Mouse (Mus musculus): Measurements from ENCODE around the gene Scgb1b12. TPM values are rescaled to one million over a fixed set of nuclear protein-coding genes. Genes with fewer than 3 reads are reported as not detected.
"Not testable (repeated sequence)": the region's sequence is repeated elsewhere in the genome, so short reads cannot be mapped to it uniquely, and the experiment has no call there.

Gene Scgb1b12
- not detected in 2 replicates for polyA plus RNA-seq (2014; fragmentation: Nextera tagmentation; extraction: Ambion mirVana)

DNA sequence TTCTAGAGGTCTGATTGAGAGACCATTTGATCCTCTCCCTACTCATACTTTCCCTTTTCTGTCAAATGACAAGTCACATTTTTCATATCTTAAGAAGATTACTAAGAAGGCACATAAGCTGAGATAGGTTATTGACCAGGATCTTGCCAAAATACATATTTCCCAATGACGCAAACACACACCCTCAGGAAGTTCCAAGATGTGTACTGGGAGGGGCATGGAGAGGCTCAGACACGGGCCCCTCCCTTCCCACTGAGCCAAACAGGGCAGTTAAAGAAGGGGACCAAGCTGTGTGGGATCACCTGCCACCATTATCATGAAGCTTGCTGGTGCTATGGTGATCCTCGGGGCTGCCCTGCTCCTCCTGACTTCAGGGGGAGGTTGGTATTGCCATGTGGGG is at the start of gene Scgb1b12:
Gene Scgb1b12, plus strand, starts transcription at position 301 of the 400 bp plus-strand sequence.
- H3K4me2 ChIP-seq (ENCODE audit: low read length); H3K4me1 ChIP-seq (ENCODE audit: control insufficient read depth, insufficient read depth, low read length); H3K36me3 ChIP-seq (ENCODE audit: control insufficient read depth, insufficient read depth, low read length); H3K9ac ChIP-seq (replicated peaks; ENCODE audit: low read length); H3K27me3 ChIP-seq (ENCODE audit: control insufficient read depth, insufficient read depth, low read length); H3K9me3 ChIP-seq (ENCODE audit: control insufficient read depth, low read length); H3K4me3 ChIP-seq (replicated peaks; ENCODE audit: low read depth, low read length); DNase-seq; H3K27ac ChIP-seq (replicated peaks; ENCODE audit: low read depth, low read length); ATAC-seq (ENCODE audit: low FRiP score, low TSS enrichment): not testable (repeated sequence)
- WGBS, result 78% methylated on average over 2 of the region's 3 CpGs

DNA sequence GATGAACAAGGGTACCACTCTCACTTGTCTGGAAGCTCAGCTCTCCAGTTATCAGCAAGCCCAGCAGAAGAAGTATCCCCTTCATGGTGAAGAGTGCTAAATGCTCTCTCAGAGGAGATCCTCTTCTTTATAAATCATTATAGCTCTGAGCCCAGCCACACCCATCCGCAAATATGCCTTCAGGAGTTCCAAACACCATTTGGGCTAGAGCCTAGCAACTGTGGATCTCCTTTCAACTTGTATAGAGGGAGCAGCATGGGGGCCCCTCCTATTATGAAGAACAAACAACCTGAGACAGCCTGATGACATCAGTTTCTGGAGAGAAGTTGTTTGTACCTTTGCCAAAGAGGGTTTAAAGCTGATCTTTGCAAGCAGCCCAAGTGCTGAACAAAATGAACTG is 6.8 kb upstream of the Scgb1b12 start, which contains the start of gene Scgb2b12:
Gene Scgb2b12, minus strand, starts transcription at position 101 of the 400 bp plus-strand sequence.
- H3K9me3 ChIP-seq (ENCODE audit: control insufficient read depth, low read length); H3K27ac ChIP-seq (replicated peaks; ENCODE audit: low read depth, low read length); DNase-seq; H3K4me2 ChIP-seq (ENCODE audit: low read length); ATAC-seq (ENCODE audit: low FRiP score, low TSS enrichment); H3K4me3 ChIP-seq (replicated peaks; ENCODE audit: low read depth, low read length); H3K36me3 ChIP-seq (ENCODE audit: control insufficient read depth, insufficient read depth, low read length); H3K9ac ChIP-seq (replicated peaks; ENCODE audit: low read length); H3K4me1 ChIP-seq (ENCODE audit: control insufficient read depth, insufficient read depth, low read length); H3K27me3 ChIP-seq (ENCODE audit: control insufficient read depth, insufficient read depth, low read length): not testable (repeated sequence)
- WGBS, result 79% methylated on average over 1 of the region's 1 CpGs

Other genes with a start within 250 kb of the Scgb1b12 start
- not detected in 2 replicates for gene Scgb1b10, start 233.3 kb upstream of the Scgb1b12 start, polyA plus RNA-seq (2014; fragmentation: Nextera tagmentation; extraction: Ambion mirVana)
- not detected in 2 replicates for gene Scgb2b11, start 123.0 kb upstream of the Scgb1b12 start, polyA plus RNA-seq (2014; fragmentation: Nextera tagmentation; extraction: Ambion mirVana)
- gene Scgb1b11, start 111.3 kb upstream of the Scgb1b12 start, polyA plus RNA-seq (2014; fragmentation: Nextera tagmentation; extraction: Ambion mirVana), result not detected in 2 replicates
- gene Scgb2b12, start 6.9 kb upstream of the Scgb1b12 start, polyA plus RNA-seq (2014; fragmentation: Nextera tagmentation; extraction: Ambion mirVana), result not detected in 2 replicates
- not detected in 2 replicates for gene Scgb1b29, start 107.4 kb downstream of the Scgb1b12 start, polyA plus RNA-seq (2014; fragmentation: Nextera tagmentation; extraction: Ambion mirVana)

Measured in midbrain, embryonic 14.5 days (tissue).